16 mouse cellular contexts compared by ENCODE assay signal in the genomic region with DNA sequence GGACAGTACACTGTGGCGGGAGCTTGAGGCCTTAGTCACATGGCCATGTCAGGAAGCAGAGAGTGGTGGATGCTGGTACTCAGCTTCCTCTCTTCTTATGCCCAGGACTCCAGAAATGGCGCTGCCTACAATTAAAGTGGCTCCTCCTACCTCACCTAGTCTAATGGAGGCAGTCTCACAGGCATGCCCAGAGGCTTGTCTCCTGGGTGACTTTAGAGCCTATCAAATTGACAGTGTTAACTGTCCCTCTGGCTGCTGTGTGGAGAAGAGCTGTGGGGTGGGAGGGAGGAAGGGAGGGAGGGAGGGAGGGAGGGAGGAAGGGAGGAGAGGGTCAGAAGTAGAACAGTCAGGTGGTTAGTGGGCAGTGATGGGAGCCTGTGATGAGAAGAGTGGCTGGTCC. TPM values are rescaled to one million over a fixed set of nuclear protein-coding genes. Genes with fewer than 3 reads are reported as not detected.
DNase-seq lines count a peak whose midpoint lies in the region; ATAC-seq and TF ChIP-seq lines count a peak whose summit lies in the region.
"Had no signal": no experiment of that assay in that cellular context is flagged by ENCODE, and none has a peak within 500 bp of the region (broad histone marks: within the 10 kb centered on the region; RNA-seq: fewer than 3 reads in every experiment).

No protein-coding gene starts in this region.

- no peak for TF ChIP-seq EP300 in MEL (IDR thresholded peaks at IDR 0.05; ENCODE audit: low read depth in 1 of 2, low read length in 2 of 2)

- no peaks in the 10 kb centered on the region for H3K9me3 ChIP-seq in heart, embryonic 10.5 days
- H3K9me3 ChIP-seq in MEL (replicated peaks; ENCODE audit: insufficient read depth, low read length): no peaks in the 10 kb centered on the region
- H3K9me3 ChIP-seq: forebrain, embryonic 13.5 days; hindbrain, embryonic 10.5 days; neural tube, embryonic 12.5 days had no signal

- no peak overlapping the region for H3K9ac ChIP-seq in MEL (ENCODE audit: control insufficient read depth, low read depth, low read length, poor library complexity, severe bottlenecking)
- H3K9ac ChIP-seq: forebrain, embryonic 13.5 days; kidney, embryonic 15.5 days; neural tube, embryonic 12.5 days had no signal

- TF ChIP-seq RAD21 in MEL (IDR thresholded peaks at IDR 0.05; ENCODE audit: low read depth, low read length): no peak

- no peak for DNase-seq in heart, embryonic 10.5 days (ENCODE audit: low spot score)
- no peak for DNase-seq in heart, postnatal 36 days
- no peak for DNase-seq in left cerebral cortex, adult 2 months (ENCODE audit: extremely low spot score in 1 of 2, low spot score in 2 of 2)
- DNase-seq in left cerebral cortex, postnatal 36 days (ENCODE audit: low spot score in 2 of 2): no peak
- no peak for DNase-seq in MEL (ENCODE audit: low read depth, low spot score)
- DNase-seq in c-Kit-positive CD71-positive TER-119-positive erythroid progenitor cells, embryonic 14.5 days (ENCODE audit: low spot score): no peak
- DNase-seq in right cerebral cortex, postnatal 25 days: no peak
- DNase-seq: cerebellum, adult 9-10 months; gastrocnemius, postnatal 14 days; thymus, postnatal 4 days had no signal

- H3K36me3 ChIP-seq in heart, embryonic 10.5 days: peaks cover 8% of the 10 kb centered on the region; the same call in 1 of the 2 replicates
- no peaks in the 10 kb centered on the region for H3K36me3 ChIP-seq in MEL (ENCODE audit: control insufficient read depth in 1 of 2, insufficient read depth in 2 of 2, low read length in 2 of 2)
- H3K36me3 ChIP-seq: neural tube, embryonic 12.5 days had no signal

- no peak overlapping the region for H3K4me3 ChIP-seq in heart, embryonic 10.5 days
- H3K4me3 ChIP-seq in left cerebral cortex, adult 2 months: no peak overlapping the region
- no peak overlapping the region for H3K4me3 ChIP-seq in MEL (ENCODE audit: control insufficient read depth in 1 of 2, insufficient read depth in 1 of 2, low read depth in 2 of 2, low read length in 2 of 2)
- H3K4me3 ChIP-seq: forebrain, embryonic 13.5 days; hindbrain, embryonic 10.5 days; kidney, embryonic 15.5 days; neural tube, embryonic 12.5 days had no signal

- peak; percentile 31; the same call in 1 of the 2 replicates for ATAC-seq in megakaryocyte, adult 5-6 weeks (ENCODE audit: poor library complexity, severe bottlenecking)
- ATAC-seq: forebrain, embryonic 13.5 days; inflammation-experienced regulatory T-cells, adult 6 months had no signal

- peaks cover 51% of the 10 kb centered on the region for H3K4me1 ChIP-seq in heart, embryonic 10.5 days
- H3K4me1 ChIP-seq in MEL (ENCODE audit: control insufficient read depth in 1 of 2, insufficient read depth in 2 of 2, low read length in 2 of 2): peaks cover 0 to 15% of the 10 kb centered on the region in 2 experiments; a peak in 2 of 4 replicates
- H3K4me1 ChIP-seq: forebrain, embryonic 13.5 days; neural tube, embryonic 12.5 days had no signal

- 45% methylated on average over 2 of the region's 2 CpGs for WGBS in heart, embryonic 10.5 days

- TF ChIP-seq POLR2A in MEL (IDR thresholded peaks at IDR 0.05; ENCODE audit: control insufficient read depth in 1 of 2, insufficient read depth in 1 of 2, low read depth in 1 of 2, low read length in 2 of 2, poor library complexity in 1 of 2): no peak

- H3K27me3 ChIP-seq in heart, embryonic 10.5 days (ENCODE audit: insufficient read depth, poor library complexity, severe bottlenecking): no peaks in the 10 kb centered on the region
- H3K27me3 ChIP-seq in MEL (ENCODE audit: control insufficient read depth in 1 of 2, insufficient read depth in 2 of 2, low read length in 2 of 2): no peaks in the 10 kb centered on the region
- H3K27me3 ChIP-seq: forebrain, embryonic 13.5 days; kidney, embryonic 15.5 days; neural tube, embryonic 12.5 days had no signal

- H3K79me2 ChIP-seq in MEL (ENCODE audit: control insufficient read depth, insufficient read depth, low read length, poor library complexity): peaks cover 21% of the 10 kb centered on the region; the same call in 1 of the 2 replicates

- TF ChIP-seq CTCF in left cerebral cortex, adult 2 months (IDR thresholded peaks at IDR 0.05): no peak
- TF ChIP-seq CTCF in MEL (IDR thresholded peaks at IDR 0.05 in 2 of 3, conservative IDR thresholded peaks at IDR 0.05 in 1 of 3; ENCODE audit: control insufficient read depth in 1 of 3, insufficient read depth in 1 of 3, low read depth in 2 of 3, low read length in 3 of 3, poor library complexity in 1 of 3, severe bottlenecking in 1 of 3): no peak

- peak overlapping the region; percentile 32; the same call in 1 of the 2 replicates for H3K27ac ChIP-seq in heart, embryonic 10.5 days
- peak overlapping the region; percentile 36 for H3K27ac ChIP-seq in left cerebral cortex, adult 2 months
- no peak overlapping the region for H3K27ac ChIP-seq in MEL (ENCODE audit: control insufficient read depth, low read depth, low read length)
- H3K27ac ChIP-seq: forebrain, embryonic 13.5 days; hindbrain, embryonic 10.5 days; kidney, embryonic 15.5 days; neural tube, embryonic 12.5 days had no signal

- intact Hi-C loops in heart, postnatal 36 days (cut with DNase I): no loop called here
- intact Hi-C loops in left cerebral cortex, adult 2 months (cut with DNase I): no loop called here
- intact Hi-C loops in left cerebral cortex, postnatal 36 days (cut with DNase I): no loop called here

TF ChIP-seq in MEL, 35 proteins besides CTCF, POLR2A, EP300 and RAD21:
- TF ChIP-seq ETS1 (IDR thresholded peaks at IDR 0.05; ENCODE audit: low read depth, low read length): no peak
- no peak for TF ChIP-seq E2F4 (IDR thresholded peaks at IDR 0.05; ENCODE audit: borderline replicate concordance, low read depth, low read length)
- TF ChIP-seq USF1 (IDR thresholded peaks at IDR 0.05; ENCODE audit: low read depth, low read length): 0 out of 2 replicates have a peak, but pooled peaks have one; percentile 9

RNA-seq across cellular contexts. Expression of a gene that starts 15.5 kb away (rescaled TPM):
- 6.3 and 8.2 TPM in 2 replicates for polyA plus RNA-seq in heart, embryonic 10.5 days (2016; fragmentation: Nextera tagmentation; extraction: Ambion mirVana)
- 10 to 100 TPM; 42.0 to 44.1 TPM for total RNA-seq in heart, postnatal 36 days (2021)
- 10 to 100 TPM; 62.3 to 66.2 TPM for total RNA-seq in left cerebral cortex, adult 2 months (2021)
- 10 to 100 TPM; 59.0 to 59.3 TPM for total RNA-seq in left cerebral cortex, postnatal 36 days (2021)
- 18.3 and 19.1 TPM in 2 replicates for total RNA-seq in MEL (2012; rRNA removed)
- polyA plus RNA-seq in MEL (2012; ENCODE audit: insufficient read depth in 1 of 2, insufficient read length in 2 of 2, low read depth in 1 of 2, low replicate concordance in 2 of 2, missing spikeins in 1 of 2): 10 to 100 TPM; 24.5 to 27.4 TPM
- 13.0 and 13.9 TPM in 2 replicates for total RNA-seq in megakaryocyte, adult 5-6 weeks (2015)
- 11.5 and 18.7 TPM in 2 replicates for total RNA-seq in megakaryocyte, adult 5-6 weeks (2017)

RNA-seq across cellular contexts. Expression of a gene that starts 28.5 kb away (rescaled TPM):
- polyA plus RNA-seq in heart, embryonic 10.5 days (2016; fragmentation: Nextera tagmentation; extraction: Ambion mirVana): 8.0 and 13.3 TPM in 2 replicates
- total RNA-seq in heart, postnatal 36 days (2021): 1 to 10 TPM; 1.6 to 2.4 TPM
- total RNA-seq in left cerebral cortex, adult 2 months (2021): 1 to 10 TPM; 5.3 to 6.4 TPM
- total RNA-seq in left cerebral cortex, postnatal 36 days (2021): 1 to 10 TPM; 5.7 to 6.5 TPM
- 7.6 and 8.9 TPM in 2 replicates for total RNA-seq in MEL (2012; rRNA removed)
- 1 to 10 TPM in 1 of 2 experiments, not detected in 1; 6.8 TPM for polyA plus RNA-seq in MEL (2012; ENCODE audit: insufficient read depth in 1 of 2, insufficient read length in 2 of 2, low read depth in 1 of 2, low replicate concordance in 2 of 2, missing spikeins in 1 of 2)
- total RNA-seq in megakaryocyte, adult 5-6 weeks (2015): 2.1 and 4.5 TPM in 2 replicates
- total RNA-seq in megakaryocyte, adult 5-6 weeks (2017): 1.5 and 2.0 TPM in 2 replicates
